17 mouse cellular contexts compared by ENCODE assay signal in the genomic region with DNA sequence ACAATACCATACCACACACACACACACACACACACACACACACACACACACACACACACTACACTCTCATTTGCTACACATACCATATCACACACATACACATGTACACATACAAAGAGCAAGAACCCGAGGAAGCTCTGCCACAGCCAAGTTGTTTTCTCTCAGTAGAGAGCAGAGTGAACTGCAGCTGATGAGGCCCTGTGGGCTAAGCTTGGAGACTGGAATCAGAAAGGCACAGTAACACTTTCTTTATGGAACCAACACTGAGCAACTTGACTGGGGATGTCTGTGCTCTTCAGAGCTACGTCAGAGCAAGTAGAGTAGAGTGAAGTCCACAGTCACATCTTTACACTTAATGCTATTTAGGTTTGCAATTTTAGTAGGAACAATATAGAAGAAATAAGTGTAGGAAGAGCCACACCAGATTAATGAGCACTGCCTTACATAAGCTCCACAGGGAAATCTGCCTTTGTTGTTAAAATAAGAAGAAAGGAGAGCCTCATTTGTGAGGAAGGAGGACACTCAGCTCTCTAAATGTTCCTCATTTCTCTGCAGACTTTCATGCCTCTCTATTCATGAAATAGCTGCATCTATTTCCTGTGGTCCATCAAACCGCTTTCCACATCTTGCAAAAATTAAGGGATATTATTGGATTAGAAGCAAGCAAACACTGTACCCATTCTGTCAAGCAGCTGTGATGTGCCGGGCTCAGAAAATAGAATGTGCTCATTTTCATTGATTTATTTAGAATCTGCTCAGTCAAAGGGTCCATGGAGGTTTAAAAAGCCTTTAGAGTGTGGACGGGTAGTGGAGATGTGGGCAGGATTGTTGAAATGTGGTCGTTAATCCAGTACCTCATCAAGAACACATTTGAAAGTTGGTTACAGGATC.
DNase-seq lines count a peak whose midpoint lies in the region; ATAC-seq lines count a peak whose summit lies in the region.
"Had no signal": no experiment of that assay in that cellular context is flagged by ENCODE, and none has a peak within 500 bp of the region (broad histone marks: within the 10 kb centered on the region; RNA-seq: fewer than 3 reads in every experiment).

No protein-coding gene starts in this region.

- H3K27ac ChIP-seq in forebrain, embryonic 11.5 days (ENCODE audit: low read depth, low read length), result no peak overlapping the region
- H3K27ac ChIP-seq in forebrain, embryonic 12.5 days, result no peak overlapping the region
- peak overlapping the region; percentile 39; the same call in 1 of the 2 replicates for H3K27ac ChIP-seq in embryonic facial prominence, embryonic 13.5 days
- H3K27ac ChIP-seq: heart, embryonic 15.5 days; liver, embryonic 12.5 days; neural tube, embryonic 12.5 days; stomach, postnatal 0 days had no signal

- H3K27me3 ChIP-seq in forebrain, embryonic 11.5 days (ENCODE audit: control insufficient read depth, insufficient read depth, low read length), result no peaks in the 10 kb centered on the region
- no peaks in the 10 kb centered on the region for H3K27me3 ChIP-seq in forebrain, embryonic 12.5 days
- no peaks in the 10 kb centered on the region for H3K27me3 ChIP-seq in embryonic facial prominence, embryonic 13.5 days
- H3K27me3 ChIP-seq: heart, embryonic 15.5 days; liver, embryonic 12.5 days; neural tube, embryonic 12.5 days had no signal

- H3K36me3 ChIP-seq in forebrain, embryonic 11.5 days (ENCODE audit: control insufficient read depth, insufficient read depth, low read length), result no peaks in the 10 kb centered on the region
- no peaks in the 10 kb centered on the region for H3K36me3 ChIP-seq in forebrain, embryonic 12.5 days (replicated peaks)
- H3K36me3 ChIP-seq in embryonic facial prominence, embryonic 13.5 days, result no peaks in the 10 kb centered on the region
- H3K36me3 ChIP-seq: heart, embryonic 15.5 days; liver, embryonic 12.5 days; neural tube, embryonic 12.5 days had no signal

- intact Hi-C loops in left cerebral cortex, postnatal 25 days (cut with DNase I), result no loop called here
- intact Hi-C loops in left cerebral cortex, postnatal 10 days (cut with DNase I), result no loop called here

- DNase-seq in forebrain, embryonic 11.5 days (ENCODE audit: low spot score), result no peak
- peak; percentile 18 to 48 for DNase-seq in left cerebral cortex, postnatal 25 days (ENCODE audit: low spot score in 2 of 2)
- DNase-seq in left cerebral cortex, postnatal 10 days (ENCODE audit: extremely low spot score in 1 of 2, low spot score in 2 of 2), result no peak
- peak; percentile 30 for DNase-seq in layer of hippocampus, adult 9-10 months (ENCODE audit: low spot score)
- no peak for DNase-seq in thymus, postnatal 25 days
- DNase-seq in thymus, postnatal 36 days, result no peak
- DNase-seq: cerebellum, postnatal 14 days; heart, adult 11 months; lung, postnatal 10 days; spleen, adult 18-20 months had no signal

- no peaks in the 10 kb centered on the region for H3K9me3 ChIP-seq in forebrain, embryonic 11.5 days (ENCODE audit: control insufficient read depth, low read length)
- no peaks in the 10 kb centered on the region for H3K9me3 ChIP-seq in forebrain, embryonic 12.5 days
- H3K9me3 ChIP-seq in embryonic facial prominence, embryonic 13.5 days, result no peaks in the 10 kb centered on the region
- H3K9me3 ChIP-seq: heart, embryonic 15.5 days; liver, embryonic 12.5 days; neural tube, embryonic 12.5 days had no signal

- no peak overlapping the region for H3K4me2 ChIP-seq in forebrain, embryonic 11.5 days (ENCODE audit: low read depth, low read length, severe bottlenecking)
- H3K4me2 ChIP-seq in forebrain, embryonic 12.5 days, result no peak overlapping the region
- H3K4me2 ChIP-seq in embryonic facial prominence, embryonic 13.5 days, result no peak overlapping the region
- H3K4me2 ChIP-seq: heart, embryonic 15.5 days; liver, embryonic 12.5 days; neural tube, embryonic 12.5 days had no signal

- 0 out of 2 replicates have a peak, but pooled peaks have one; percentile 24 for ATAC-seq in forebrain, embryonic 11.5 days (replicated peaks; ENCODE audit: low FRiP score)
- no peak for ATAC-seq in forebrain, embryonic 12.5 days (ENCODE audit: low FRiP score)
- 0 out of 2 replicates have a peak, but pooled peaks have one; percentile 52 for ATAC-seq in embryonic facial prominence, embryonic 13.5 days (ENCODE audit: insufficient number of reproducible peaks, insufficient read depth, low FRiP score, low TSS enrichment, low read depth)
- ATAC-seq: inflammation-experienced regulatory T-cells, adult 6 months; liver, embryonic 12.5 days had no signal

- H3K9ac ChIP-seq in forebrain, embryonic 11.5 days (ENCODE audit: low read length), result no peak overlapping the region
- no peak overlapping the region for H3K9ac ChIP-seq in forebrain, embryonic 12.5 days
- H3K9ac ChIP-seq in embryonic facial prominence, embryonic 13.5 days, result no peak overlapping the region
- H3K9ac ChIP-seq: heart, embryonic 15.5 days; liver, embryonic 12.5 days; neural tube, embryonic 12.5 days had no signal

- no peak overlapping the region for H3K4me3 ChIP-seq in forebrain, embryonic 11.5 days (ENCODE audit: low read depth, low read length)
- H3K4me3 ChIP-seq in forebrain, embryonic 12.5 days (replicated peaks), result no peak overlapping the region
- H3K4me3 ChIP-seq in embryonic facial prominence, embryonic 13.5 days, result no peak overlapping the region
- H3K4me3 ChIP-seq: heart, embryonic 15.5 days; liver, embryonic 12.5 days; neural tube, embryonic 12.5 days had no signal

- WGBS in forebrain, embryonic 11.5 days, result 59% methylated on average over 6 of the region's 6 CpGs
- WGBS in forebrain, embryonic 12.5 days, result 51% methylated on average over 6 of the region's 6 CpGs
- 32% methylated on average over 6 of the region's 6 CpGs for WGBS in embryonic facial prominence, embryonic 13.5 days

- no peaks in the 10 kb centered on the region for H3K4me1 ChIP-seq in forebrain, embryonic 11.5 days (replicated peaks; ENCODE audit: control insufficient read depth, insufficient read depth, low read length)
- H3K4me1 ChIP-seq in forebrain, embryonic 12.5 days, result peaks cover 5% of the 10 kb centered on the region
- peaks cover 14% of the 10 kb centered on the region for H3K4me1 ChIP-seq in embryonic facial prominence, embryonic 13.5 days
- H3K4me1 ChIP-seq: heart, embryonic 15.5 days; liver, embryonic 12.5 days; neural tube, embryonic 12.5 days had no signal

Comparison
In these comparisons a context has a peak if more than half of its experiments do, and no peak if none do; other contexts are left out.
1. DNase-seq: peak in left cerebral cortex, postnatal 25 days (2 of 2) and layer of hippocampus, adult 9-10 months (single experiment); none in forebrain, embryonic 11.5 days (single experiment), left cerebral cortex, postnatal 10 days (0 of 2), thymus, postnatal 25 days (single experiment) and thymus, postnatal 36 days (0 of 2).